Mouse (Mus musculus) spleen, adult 2 months (tissue): ENCODE data around the gene Pum1. TPM values are rescaled to one million over a fixed set of nuclear protein-coding genes. Genes with fewer than 3 reads are reported as not detected.

Source experiments
- DNase-seq, 2 experiments: peaks; one replicate each; pipeline versions ENCODE4 v3.0.0 to v3.0.0-alpha.2; 2012 to 2021; ENCODE audit warnings: low spot score in 2 of 2, low read depth in 1 of 2
- H3K27ac ChIP-seq: fragments of 200-500 bp; 2 replicates; pipeline ENCODE4 v1.5.1; 2012; ENCODE audit warnings: low read length, inconsistent platforms; ENCODE audit not compliant: insufficient read depth
- H3K27me3 ChIP-seq: fragments of 200-500 bp; 2 replicates; pipeline ENCODE4 v1.6.1; 2012; ENCODE audit warnings: mild to moderate bottlenecking, moderate library complexity, low read length, inconsistent platforms; ENCODE audit not compliant: control insufficient read depth, insufficient read depth
- H3K36me3 ChIP-seq: fragments of 200-500 bp; 2 replicates; pipeline ENCODE4 v1.6.1; 2012; ENCODE audit warnings: mild to moderate bottlenecking, low read length, inconsistent platforms; ENCODE audit not compliant: control insufficient read depth, insufficient read depth
- H3K4me1 ChIP-seq: fragments of 200-500 bp; 2 replicates; pipeline ENCODE4 v1.6.1; 2011; ENCODE audit warnings: inconsistent platforms; ENCODE audit not compliant: control insufficient read depth, insufficient read depth, insufficient read length
- H3K4me3 ChIP-seq: fragments of 200-500 bp; 2 replicates; pipeline ENCODE4 v1.5.1; 2011; ENCODE audit warnings: mild to moderate bottlenecking, inconsistent platforms; ENCODE audit not compliant: insufficient read depth, insufficient read length; ENCODE audit errors: extremely low read depth
- CTCF ChIP-seq: fragments of 200-500 bp; IDR thresholded peaks from 2 replicates; pipeline ENCODE4 v1.5.1; 2011; ENCODE audit warnings: mild to moderate bottlenecking, inconsistent platforms; ENCODE audit not compliant: insufficient read depth, insufficient read length, insufficient replicate concordance; ENCODE audit errors: extremely low read depth
- POLR2A ChIP-seq: fragments of 200-500 bp; IDR thresholded peaks from 2 replicates; pipeline ENCODE4 v1.6.1; 2011; ENCODE audit warnings: low read depth, low read length, inconsistent platforms
- WGBS: fragments of 180-500 bp; shearing (Covaris S2); methylation state at CpG from one replicate; pipeline ENCODE4 v1.1.7; 2018; 5-methylcytosine and 5-hydroxymethylcytosine counted together
- polyA plus RNA-seq: library from polyadenylated mRNA; depleted of rRNA; stranded (reverse); fragments of >200 nt; gene quantifications from 2 replicates; pipeline ENCODE4 v1.2.3, GENCODE M21; 2012

Gene Pum1
- polyA plus RNA-seq, 1 experiment, result 34.9 TPM

DNA sequence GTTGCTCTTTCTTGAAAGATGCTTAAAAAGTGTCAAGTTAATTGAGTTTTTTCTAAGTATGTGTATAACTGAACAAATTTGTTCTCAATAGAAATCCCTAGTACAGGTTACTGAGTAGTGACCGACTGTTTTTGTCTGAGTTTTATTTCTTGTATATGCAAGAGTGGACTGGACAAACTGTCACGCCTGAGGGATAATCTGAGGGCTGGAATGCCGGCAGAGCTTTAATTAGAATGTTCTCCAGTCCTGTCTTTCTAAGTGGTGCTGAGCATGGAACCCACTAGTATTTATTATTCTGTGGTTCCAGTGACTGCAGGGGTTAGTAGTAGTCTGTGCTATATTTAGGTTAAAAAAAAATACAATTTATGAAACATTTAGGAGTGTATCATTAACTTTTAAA is 30.8 kb downstream of the Pum1 start:
- 92% methylated on average over 3 of the region's 3 CpGs for WGBS
- H3K27ac ChIP-seq, result no peak overlapping the region
- no peak overlapping the region for H3K4me3 ChIP-seq
- TF ChIP-seq POLR2A (no peak), CTCF (no peak)
- H3K4me1 ChIP-seq, result no peaks in the 10 kb centered on the region
- no peak for DNase-seq
- peaks cover 1% of the 10 kb centered on the region for H3K36me3 ChIP-seq
- H3K27me3 ChIP-seq, result no peaks in the 10 kb centered on the region; the same call in 1 of the 2 replicates

DNA sequence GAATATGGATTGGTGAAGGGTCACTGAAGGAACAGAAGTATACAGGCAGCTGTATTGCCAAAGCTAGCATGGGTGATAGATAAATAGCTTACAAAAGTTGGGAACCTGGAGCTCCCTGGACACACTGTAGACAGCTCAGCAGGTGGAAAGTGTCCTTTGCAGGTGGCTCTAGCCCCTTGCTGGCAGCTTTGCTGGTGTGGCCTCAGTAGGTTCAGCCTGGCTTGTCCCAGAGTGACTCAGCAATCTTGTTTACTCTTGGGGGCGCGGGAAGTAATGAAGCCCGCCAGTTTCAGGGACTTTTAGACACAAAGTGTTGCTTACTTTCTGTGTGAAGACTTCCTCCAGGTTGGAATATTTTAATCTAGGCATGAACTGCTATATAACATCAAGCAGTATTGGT is 31.9 kb downstream of the Pum1 start:
- no peak for DNase-seq
- no peak overlapping the region for H3K27ac ChIP-seq
- TF ChIP-seq POLR2A, result no peak
- TF ChIP-seq CTCF, result no peak
- peaks cover 2% of the 10 kb centered on the region for H3K36me3 ChIP-seq
- H3K4me1 ChIP-seq, result no peaks in the 10 kb centered on the region
- no peak overlapping the region for H3K4me3 ChIP-seq
- WGBS, result 70% methylated on average over 3 of the region's 3 CpGs
- no peaks in the 10 kb centered on the region; the same call in 1 of the 2 replicates for H3K27me3 ChIP-seq

DNA sequence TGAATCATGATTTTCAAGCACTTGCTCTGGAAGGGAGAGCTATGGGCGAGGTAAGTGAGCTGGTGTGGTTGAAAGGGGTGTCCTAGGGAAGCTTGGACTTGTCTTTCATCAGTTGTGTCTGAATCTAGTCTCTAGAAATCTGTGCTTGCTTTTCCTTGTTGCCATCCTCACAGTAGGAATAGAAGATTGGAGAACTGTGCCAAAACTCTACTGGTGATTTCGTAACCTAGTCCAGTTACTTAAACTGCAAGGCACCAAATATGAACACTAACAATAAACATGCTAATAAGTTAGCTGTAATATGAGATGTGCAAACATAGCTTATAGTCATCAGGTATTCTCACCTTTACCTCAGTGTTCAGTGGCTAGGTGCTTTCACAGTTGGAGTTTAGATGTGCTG is 37.9 kb downstream of the Pum1 start:
- H3K4me1 ChIP-seq, result peaks cover 4% of the 10 kb centered on the region
- H3K4me3 ChIP-seq, result no peak overlapping the region
- WGBS, result 95% methylated on average over 2 of the region's 2 CpGs
- DNase-seq, result no peak
- no peak for TF ChIP-seq POLR2A
- TF ChIP-seq CTCF, result no peak
- no peaks in the 10 kb centered on the region; the same call in 1 of the 2 replicates for H3K27me3 ChIP-seq
- peaks cover 5% of the 10 kb centered on the region; the same call in 1 of the 2 replicates for H3K36me3 ChIP-seq
- H3K27ac ChIP-seq, result no peak overlapping the region

DNA sequence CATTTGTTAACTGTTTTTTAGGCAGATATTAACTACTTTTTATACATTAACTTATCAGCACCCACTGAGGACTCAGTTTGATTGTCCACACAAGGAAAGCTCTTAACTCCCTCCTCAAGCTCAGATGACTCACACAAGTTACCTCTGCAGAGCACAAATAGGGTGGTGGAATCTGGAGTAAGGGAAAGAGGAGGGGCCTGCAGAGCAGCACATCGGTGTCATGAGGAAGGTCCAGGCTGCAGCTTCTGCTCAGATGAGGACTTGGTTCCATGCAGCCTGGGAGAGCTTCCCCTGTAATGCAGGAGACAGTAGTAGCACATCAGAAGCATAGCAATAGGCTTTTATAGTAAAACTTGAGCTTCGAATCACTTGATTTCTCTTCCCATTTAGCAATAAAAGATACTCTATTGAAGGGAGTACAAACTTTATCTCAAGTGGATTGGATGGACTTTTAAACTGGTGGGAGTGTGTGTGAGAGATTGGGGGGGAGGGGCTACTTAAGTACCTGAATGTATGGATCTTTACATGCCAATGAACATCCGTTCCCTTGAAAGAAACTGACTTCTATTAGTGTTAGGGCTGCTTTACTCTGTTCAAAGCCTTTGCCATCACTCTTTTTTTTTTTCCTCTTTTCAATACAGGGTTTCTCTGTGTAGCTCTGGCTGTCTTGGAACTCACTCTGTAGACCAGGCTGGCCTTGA is 39.9 kb downstream of the Pum1 start:
- no peak overlapping the region for H3K4me3 ChIP-seq
- no peak for TF ChIP-seq POLR2A
- TF ChIP-seq CTCF, result no peak
- DNase-seq, result no peak
- no peaks in the 10 kb centered on the region for H3K27me3 ChIP-seq
- peaks cover 4% of the 10 kb centered on the region for H3K4me1 ChIP-seq
- peaks cover 7% of the 10 kb centered on the region for H3K36me3 ChIP-seq
- 78% methylated on average over 3 of the region's 3 CpGs for WGBS
- no peak overlapping the region for H3K27ac ChIP-seq

- peaks cover 7% of the 10 kb centered on the region for H3K36me3 ChIP-seq
- WGBS, result 95% methylated on average over 3 of the region's 3 CpGs
- no peak for DNase-seq
Measured at GRCm38 (mm10) chr4:130703601-130704000, 40.5 kb downstream of the Pum1 start.

GRCm38 (mm10) chr4:130704615-130705014 is 41.5 kb downstream of the Pum1 start:
- no peak overlapping the region for H3K27ac ChIP-seq
- peaks cover 10% of the 10 kb centered on the region for H3K36me3 ChIP-seq
- DNase-seq, result no peak
- WGBS, result 91% methylated on average over 4 of the region's 4 CpGs
- H3K4me3 ChIP-seq, result no peak overlapping the region
- H3K27me3 ChIP-seq, result no peaks in the 10 kb centered on the region
- no peak for TF ChIP-seq POLR2A
- TF ChIP-seq CTCF, result no peak
- peaks cover 4% of the 10 kb centered on the region for H3K4me1 ChIP-seq

More at GRCm38 (mm10) chr4:130703601-130704000, 40.5 kb downstream of the Pum1 start:
- no peak overlapping the region for H3K27ac ChIP-seq
- H3K4me3 ChIP-seq, result no peak overlapping the region
- TF ChIP-seq CTCF, result no peak
- TF ChIP-seq POLR2A, result no peak
- no peaks in the 10 kb centered on the region for H3K27me3 ChIP-seq
- H3K4me1 ChIP-seq, result peaks cover 4% of the 10 kb centered on the region

DNA sequence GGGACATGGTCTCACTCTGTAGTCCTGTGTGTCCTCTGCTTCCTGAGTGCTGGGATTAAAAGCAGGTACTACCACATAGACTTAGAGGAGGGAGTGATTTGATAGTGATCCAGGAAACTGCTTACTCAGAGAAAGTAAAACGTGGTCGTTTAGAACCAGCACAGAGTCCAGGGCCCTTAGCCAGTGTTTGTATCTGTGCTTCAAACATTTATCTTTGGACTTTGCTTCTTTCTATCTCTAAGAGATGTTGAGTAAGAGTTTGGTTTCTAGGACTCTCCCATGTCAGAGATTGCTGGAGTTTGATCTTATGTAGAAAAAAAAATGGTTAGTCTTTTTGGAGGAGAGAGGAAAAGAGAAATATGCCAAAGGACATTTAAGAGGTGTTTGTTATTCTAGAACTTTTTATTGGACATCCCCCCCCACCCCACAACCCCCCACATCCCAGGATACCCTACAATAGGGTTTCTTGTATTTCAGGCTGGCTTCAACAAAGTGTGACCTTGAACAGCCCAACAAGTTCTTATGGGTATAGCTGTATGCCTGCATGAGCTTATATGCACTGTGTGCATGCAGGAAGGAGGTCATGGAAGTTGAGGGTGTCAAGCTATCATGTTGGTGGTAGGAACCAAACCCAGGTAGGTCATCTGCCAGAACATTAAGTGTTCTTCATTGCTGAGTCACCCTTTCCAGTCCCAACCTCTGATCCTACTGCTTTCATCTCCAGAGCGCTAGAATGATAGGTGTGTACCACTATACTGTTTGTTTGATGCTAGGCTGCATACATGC is 43.3 kb downstream of the Pum1 start:
- Histone ChIP-seq H3K4me3 (no peak overlapping the region), H3K27me3 (no peaks in the 10 kb centered on the region), H3K4me1 (peaks cover 4% of the 10 kb centered on the region), H3K36me3 (peaks cover 6% of the 10 kb centered on the region), H3K27ac (no peak overlapping the region)
- TF ChIP-seq CTCF (no peak), POLR2A (no peak)
- 55% methylated on average over 3 of the region's 3 CpGs for WGBS
- no peak for DNase-seq
